Mouse (Mus musculus): ENCODE results near the gene Gm136. TPM values are rescaled to one million over a fixed set of nuclear protein-coding genes. Genes with fewer than 3 reads are reported as not detected.

The Gm136 gene
- polyA plus RNA-seq (2015; fragmentation: Nextera tagmentation; extraction: Ambion mirVana): not detected in 2 replicates

DNA sequence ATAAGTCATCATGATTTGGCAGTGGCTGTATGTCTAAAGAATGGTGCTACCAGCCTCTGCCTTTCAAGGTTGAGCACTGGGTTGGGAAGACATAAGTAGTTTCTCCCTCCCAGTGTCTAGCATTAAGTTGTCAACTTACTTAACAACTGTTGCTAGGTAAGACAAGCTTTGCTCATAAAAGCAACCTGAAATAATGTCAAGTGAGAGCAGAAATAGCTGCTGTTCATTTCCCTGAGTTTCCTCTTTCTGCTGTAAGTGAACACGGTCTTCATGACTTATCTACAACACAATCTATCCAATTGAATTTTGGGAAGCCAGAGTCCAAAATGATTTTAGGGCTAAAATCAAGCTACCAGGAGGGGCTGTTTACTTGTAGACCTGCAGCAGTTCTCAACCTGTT is at the start of gene Gm136:
Gene Gm136, minus strand, starts transcription at position 101 of the 400 bp plus-strand sequence.

DNA sequence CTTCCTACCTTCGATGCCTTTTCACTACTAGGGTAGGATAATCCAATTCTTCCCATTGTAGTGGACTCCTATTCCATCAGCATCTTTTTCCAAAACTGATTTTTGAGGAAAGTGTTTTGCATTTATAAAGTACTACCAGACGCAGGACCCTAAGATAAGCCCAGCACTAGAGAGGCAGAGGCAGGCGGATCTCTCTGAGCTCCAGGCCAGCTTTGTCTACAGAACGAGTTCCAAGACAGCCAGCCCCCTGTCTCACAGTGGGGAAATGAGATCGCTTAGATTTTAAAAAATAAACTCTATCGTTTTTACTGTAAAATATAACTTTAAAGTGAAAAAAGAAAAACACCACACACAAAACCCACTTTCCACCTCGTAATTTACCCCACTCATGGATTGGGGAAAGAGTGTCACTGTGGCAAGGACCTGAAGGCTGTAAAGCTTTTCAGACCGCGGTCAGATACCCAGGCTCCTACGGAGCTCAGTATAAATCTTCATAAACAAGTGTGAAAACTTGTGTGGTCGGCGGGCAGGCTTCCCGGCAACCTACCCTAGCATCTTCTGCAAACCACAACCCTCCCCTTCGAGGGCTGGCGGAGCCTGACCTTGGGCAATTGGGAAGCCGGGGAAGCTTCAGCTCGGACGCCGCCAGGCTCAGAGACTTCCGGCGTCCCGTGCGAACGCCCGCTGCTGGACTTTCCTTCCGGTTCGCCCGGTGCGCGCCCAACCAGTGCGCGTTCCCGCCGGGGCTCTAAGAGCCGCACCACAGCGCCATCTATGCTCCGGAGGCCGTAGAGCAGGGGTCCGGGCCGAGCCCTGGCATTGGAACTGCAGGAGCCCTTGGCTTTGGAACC is 21.8 kb upstream of the Gm136 start, which contains the start of gene Smim8:
Gene Smim8, minus strand, starts transcription at position 747 of the 851 bp plus-strand sequence.

DNA sequence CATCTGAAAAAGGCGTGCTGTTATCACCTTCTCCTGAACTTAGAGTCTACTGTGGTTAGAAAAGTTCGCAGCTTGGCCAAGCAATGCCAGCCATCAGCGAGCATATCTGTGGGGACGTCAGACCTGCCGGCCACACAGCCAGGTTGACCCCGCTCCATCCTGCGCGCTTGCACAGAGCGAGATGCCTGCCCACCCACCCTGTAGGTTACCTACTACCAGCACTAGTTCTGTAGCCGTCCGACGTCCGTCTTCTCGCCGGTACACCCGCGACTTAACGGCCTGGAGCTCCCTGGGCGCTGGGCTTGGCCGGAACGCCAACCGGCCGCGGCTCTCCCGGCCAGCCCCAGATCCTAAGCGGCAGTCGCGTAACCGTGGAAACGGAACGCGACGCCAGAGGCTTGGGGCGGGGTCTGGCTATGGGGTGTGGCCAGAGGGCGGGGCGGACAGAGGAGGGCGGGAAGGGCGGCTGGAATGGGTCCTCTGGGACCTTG is 26.2 kb downstream of the Gm136 start, which contains the start of gene Cfap206:
Gene Cfap206, minus strand, starts transcription at position 356 of the 491 bp plus-strand sequence.

Other genes with a start within 250 kb of the Gm136 start
- 36.7 and 37.1 TPM in 2 replicates for gene Akirin2, start 205.3 kb downstream of the Gm136 start, polyA plus RNA-seq (2015; fragmentation: Nextera tagmentation; extraction: Ambion mirVana)
- 42.0 and 46.9 TPM in 2 replicates for gene Orc3, start 141.3 kb downstream of the Gm136 start, polyA plus RNA-seq (2015; fragmentation: Nextera tagmentation; extraction: Ambion mirVana)
- 33.5 and 35.2 TPM in 2 replicates for gene Rars2, start 141.3 kb downstream of the Gm136 start, polyA plus RNA-seq (2015; fragmentation: Nextera tagmentation; extraction: Ambion mirVana)
- gene Slc35a1, start 68.8 kb downstream of the Gm136 start, polyA plus RNA-seq (2015; fragmentation: Nextera tagmentation; extraction: Ambion mirVana): 22.0 and 22.7 TPM in 2 replicates
- gene Cfap206, start 26.1 kb downstream of the Gm136 start, polyA plus RNA-seq (2015; fragmentation: Nextera tagmentation; extraction: Ambion mirVana): not detected in 2 replicates
- 54.2 and 54.6 TPM in 2 replicates for gene Smim8, start 22.2 kb upstream of the Gm136 start, polyA plus RNA-seq (2015; fragmentation: Nextera tagmentation; extraction: Ambion mirVana)
- 6.1 and 7.2 TPM in 2 replicates for gene Zfp292, start 126.7 kb upstream of the Gm136 start, polyA plus RNA-seq (2015; fragmentation: Nextera tagmentation; extraction: Ambion mirVana)
- gene Cga, start 137.5 kb upstream of the Gm136 start, polyA plus RNA-seq (2015; fragmentation: Nextera tagmentation; extraction: Ambion mirVana): not detected in 2 replicates